Mouse (Mus musculus): ENCODE results near the gene Fbxo6. TPM values are rescaled to one million over a fixed set of nuclear protein-coding genes. Genes with fewer than 3 reads are reported as not detected.
"Not testable (repeated sequence)": the region's sequence is repeated elsewhere in the genome, so short reads cannot be mapped to it uniquely, and the experiment has no call there.

Fbxo6 gene
- polyA plus RNA-seq, 1 experiment from 2014 or later, result 15.5 TPM

DNA sequence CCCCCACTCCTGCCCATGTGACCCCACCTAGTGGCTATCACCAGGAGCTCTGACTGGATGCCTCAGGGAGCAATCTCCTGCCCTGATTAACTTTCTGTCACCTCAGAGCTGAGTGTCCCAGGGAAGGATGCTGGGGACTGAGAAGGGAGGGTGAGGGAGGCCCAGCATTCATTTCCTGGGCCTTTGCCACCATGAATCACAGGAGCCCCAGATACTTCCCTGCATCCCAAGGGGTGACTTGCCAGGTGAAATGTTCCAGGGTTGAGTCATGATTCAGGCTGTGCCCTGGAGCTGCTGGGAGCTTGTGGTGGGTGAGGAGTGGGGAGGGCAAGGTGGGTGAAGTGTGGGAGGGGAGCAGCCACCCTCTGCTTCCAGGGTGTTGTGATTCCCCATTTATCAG lies 25.8 kb upstream of the Fbxo6 start:
- H3K27me3 ChIP-seq (ENCODE audit: control insufficient read depth, insufficient read depth, low read length), result peaks cover 27% of the 10 kb centered on the region
- H3K9me3 ChIP-seq (ENCODE audit: control insufficient read depth, low read length), result no peaks in the 10 kb centered on the region
- H3K27ac ChIP-seq (ENCODE audit: low read depth, low read length), result peak overlapping the region; percentile 24; the same call in 1 of the 2 replicates
- no peaks in the 10 kb centered on the region for H3K36me3 ChIP-seq (ENCODE audit: control insufficient read depth, insufficient read depth, low read length)
- no peak for ATAC-seq (ENCODE audit: low FRiP score)
- no peak overlapping the region; the same call in 1 of the 2 replicates for H3K9ac ChIP-seq (ENCODE audit: low read depth, low read length)
- H3K4me2 ChIP-seq (replicated peaks; ENCODE audit: low read depth, low read length), result no peak overlapping the region
- no peak for DNase-seq (ENCODE audit: low spot score)
- no peaks in the 10 kb centered on the region; the same call in 1 of the 2 replicates for H3K4me1 ChIP-seq (replicated peaks; ENCODE audit: control insufficient read depth, insufficient read depth, low read length)
- H3K4me3 ChIP-seq (ENCODE audit: low read depth, low read length), result no peak overlapping the region

- H3K27me3 ChIP-seq (ENCODE audit: control insufficient read depth, insufficient read depth, low read length), result peaks cover 33% of the 10 kb centered on the region
- 77% methylated on average over 5 of the region's 6 CpGs for WGBS
- ATAC-seq (ENCODE audit: low FRiP score); H3K4me1 ChIP-seq (replicated peaks; ENCODE audit: control insufficient read depth, insufficient read depth, low read length); H3K36me3 ChIP-seq (ENCODE audit: control insufficient read depth, insufficient read depth, low read length); H3K4me2 ChIP-seq (replicated peaks; ENCODE audit: low read depth, low read length); DNase-seq (ENCODE audit: low spot score); H3K27ac ChIP-seq (ENCODE audit: low read depth, low read length); H3K4me3 ChIP-seq (ENCODE audit: low read depth, low read length); H3K9me3 ChIP-seq (ENCODE audit: control insufficient read depth, low read length); H3K9ac ChIP-seq (ENCODE audit: low read depth, low read length): not testable (repeated sequence)
Observed at GRCm38 (mm10) chr4:148176603-148177002, 24.7 kb upstream of the Fbxo6 start.

GRCm38 (mm10) chr4:148174495-148174862 lies 22.5 kb upstream of the Fbxo6 start:
- no peaks in the 10 kb centered on the region for H3K9me3 ChIP-seq (ENCODE audit: control insufficient read depth, low read length)
- H3K9ac ChIP-seq (ENCODE audit: low read depth, low read length), result no peak overlapping the region
- H3K4me1 ChIP-seq (replicated peaks; ENCODE audit: control insufficient read depth, insufficient read depth, low read length), result no peaks in the 10 kb centered on the region; the same call in 1 of the 2 replicates
- no peak for DNase-seq (ENCODE audit: low spot score)
- no peaks in the 10 kb centered on the region for H3K36me3 ChIP-seq (ENCODE audit: control insufficient read depth, insufficient read depth, low read length)
- peaks cover 37% of the 10 kb centered on the region for H3K27me3 ChIP-seq (ENCODE audit: control insufficient read depth, insufficient read depth, low read length)
- H3K4me2 ChIP-seq (replicated peaks; ENCODE audit: low read depth, low read length), result no peak overlapping the region
- ATAC-seq (ENCODE audit: low FRiP score), result no peak
- H3K4me3 ChIP-seq (ENCODE audit: low read depth, low read length), result no peak overlapping the region
- H3K27ac ChIP-seq (ENCODE audit: low read depth, low read length), result peak overlapping the region; percentile 72
- 13% methylated on average over 12 of the region's 12 CpGs for WGBS

- no peaks in the 10 kb centered on the region for H3K36me3 ChIP-seq (ENCODE audit: control insufficient read depth, insufficient read depth, low read length)
- DNase-seq (ENCODE audit: low spot score) (peak; percentile 63), ATAC-seq (ENCODE audit: low FRiP score) (peak; percentile 58)
- under 1% methylated on average over 30 of the region's 30 CpGs for WGBS
- H3K9ac ChIP-seq (ENCODE audit: low read depth, low read length), result peak overlapping the region; percentile 31; the same call in 1 of the 2 replicates
- H3K4me1 ChIP-seq (replicated peaks; ENCODE audit: control insufficient read depth, insufficient read depth, low read length), result no peaks in the 10 kb centered on the region; the same call in 1 of the 2 replicates
- H3K27me3 ChIP-seq (ENCODE audit: control insufficient read depth, insufficient read depth, low read length), result peaks cover 37% of the 10 kb centered on the region
- H3K9me3 ChIP-seq (ENCODE audit: control insufficient read depth, low read length), result no peaks in the 10 kb centered on the region
- H3K27ac ChIP-seq (ENCODE audit: low read depth, low read length), result peak overlapping the region; percentile 72
- H3K4me3 ChIP-seq (ENCODE audit: low read depth, low read length), result peak overlapping the region; percentile 18; the same call in 1 of the 2 replicates
- H3K4me2 ChIP-seq (replicated peaks; ENCODE audit: low read depth, low read length), result peak overlapping the region; percentile 37
Observed at GRCm38 (mm10) chr4:148173811-148174494, 22.0 kb upstream of the Fbxo6 start.

DNA sequence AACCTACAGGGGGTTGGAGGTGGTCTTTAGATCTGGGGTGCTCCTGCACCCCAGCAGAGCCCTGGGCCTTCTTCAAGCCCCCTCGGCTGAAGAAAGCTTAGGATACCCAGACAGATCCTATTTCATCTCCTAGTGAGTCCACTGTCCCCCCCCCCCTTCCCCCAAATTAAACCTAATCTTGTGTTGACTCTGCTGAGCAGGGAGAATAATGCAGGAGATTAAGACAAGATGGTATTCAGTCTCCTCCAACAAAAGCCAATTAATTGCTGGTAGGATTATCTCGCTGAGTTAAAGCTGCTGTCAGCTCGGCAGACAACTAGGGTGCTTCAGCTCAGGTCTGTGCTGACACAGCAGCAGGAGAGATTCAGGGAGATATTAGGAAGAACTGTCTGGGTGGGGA lies 19.3 kb upstream of the Fbxo6 start:
- WGBS, result 54% methylated on average over 3 of the region's 3 CpGs
- DNase-seq (ENCODE audit: low spot score) (no peak), ATAC-seq (ENCODE audit: low FRiP score) (no peak)
- Histone ChIP-seq H3K4me3 (ENCODE audit: low read depth, low read length) (no peak overlapping the region), H3K9ac (ENCODE audit: low read depth, low read length) (no peak overlapping the region), H3K4me2 (replicated peaks; ENCODE audit: low read depth, low read length) (no peak overlapping the region), H3K9me3 (ENCODE audit: control insufficient read depth, low read length) (no peaks in the 10 kb centered on the region), H3K4me1 (replicated peaks; ENCODE audit: control insufficient read depth, insufficient read depth, low read length) (peaks cover 3% of the 10 kb centered on the region; the same call in 1 of the 2 replicates), H3K27me3 (ENCODE audit: control insufficient read depth, insufficient read depth, low read length) (peaks cover 44% of the 10 kb centered on the region), H3K27ac (ENCODE audit: low read depth, low read length) (no peak overlapping the region), H3K36me3 (ENCODE audit: control insufficient read depth, insufficient read depth, low read length) (no peaks in the 10 kb centered on the region)

DNA sequence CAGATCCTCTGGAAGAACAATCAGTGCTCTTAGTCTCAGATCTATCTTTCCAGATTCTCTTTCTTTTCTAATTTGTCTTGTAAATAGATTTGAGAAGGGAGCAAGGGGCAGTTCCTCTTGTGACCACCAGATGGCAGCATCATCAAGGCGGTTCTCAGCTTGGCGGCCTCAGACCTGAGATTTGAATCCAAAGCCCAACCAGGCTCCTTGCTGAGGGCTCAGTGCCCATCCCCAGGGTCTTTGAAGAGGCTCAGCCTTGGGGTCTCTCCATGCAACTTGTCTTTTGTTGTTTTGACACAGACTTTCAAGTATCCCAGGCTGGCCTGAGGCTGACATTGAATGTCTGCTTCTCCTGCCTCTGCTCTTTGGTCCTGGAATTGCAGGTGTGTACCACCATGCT lies 18.9 kb upstream of the Fbxo6 start:
- peaks cover 48% of the 10 kb centered on the region for H3K27me3 ChIP-seq (ENCODE audit: control insufficient read depth, insufficient read depth, low read length)
- H3K4me1 ChIP-seq (replicated peaks; ENCODE audit: control insufficient read depth, insufficient read depth, low read length), result peaks cover 4% of the 10 kb centered on the region; the same call in 1 of the 2 replicates
- H3K4me3 ChIP-seq (ENCODE audit: low read depth, low read length), result no peak overlapping the region
- H3K9ac ChIP-seq (ENCODE audit: low read depth, low read length), result no peak overlapping the region
- no peaks in the 10 kb centered on the region for H3K9me3 ChIP-seq (ENCODE audit: control insufficient read depth, low read length)
- no peak overlapping the region for H3K4me2 ChIP-seq (replicated peaks; ENCODE audit: low read depth, low read length)
- no peaks in the 10 kb centered on the region for H3K36me3 ChIP-seq (ENCODE audit: control insufficient read depth, insufficient read depth, low read length)
- H3K27ac ChIP-seq (ENCODE audit: low read depth, low read length), result no peak overlapping the region
- peak; percentile 82 for DNase-seq (ENCODE audit: low spot score)
- no peak for ATAC-seq (ENCODE audit: low FRiP score)
- 2% methylated on average over 2 of the region's 2 CpGs for WGBS

GRCm38 (mm10) chr4:148169586-148169985 lies 17.6 kb upstream of the Fbxo6 start:
- peak; percentile 19 for DNase-seq (ENCODE audit: low spot score)
- H3K27me3 ChIP-seq (ENCODE audit: control insufficient read depth, insufficient read depth, low read length), result peaks cover 52% of the 10 kb centered on the region
- peaks cover 4% of the 10 kb centered on the region for H3K4me1 ChIP-seq (replicated peaks; ENCODE audit: control insufficient read depth, insufficient read depth, low read length)
- ATAC-seq (ENCODE audit: low FRiP score), result no peak
- H3K4me3 ChIP-seq (ENCODE audit: low read depth, low read length), result no peak overlapping the region
- no peaks in the 10 kb centered on the region for H3K9me3 ChIP-seq (ENCODE audit: control insufficient read depth, low read length)
- no peak overlapping the region for H3K4me2 ChIP-seq (replicated peaks; ENCODE audit: low read depth, low read length)
- no peaks in the 10 kb centered on the region for H3K36me3 ChIP-seq (ENCODE audit: control insufficient read depth, insufficient read depth, low read length)
- 26% methylated on average over 15 of the region's 15 CpGs for WGBS
- H3K9ac ChIP-seq (ENCODE audit: low read depth, low read length), result no peak overlapping the region
- H3K27ac ChIP-seq (ENCODE audit: low read depth, low read length), result no peak overlapping the region

- peaks cover 52% of the 10 kb centered on the region for H3K27me3 ChIP-seq (ENCODE audit: control insufficient read depth, insufficient read depth, low read length)
- peaks cover 9% of the 10 kb centered on the region; the same call in 1 of the 2 replicates for H3K4me1 ChIP-seq (replicated peaks; ENCODE audit: control insufficient read depth, insufficient read depth, low read length)
- DNase-seq (ENCODE audit: low spot score) (peak; percentile 80), ATAC-seq (ENCODE audit: low FRiP score) (no peak)
- H3K27ac ChIP-seq (ENCODE audit: low read depth, low read length), result no peak overlapping the region
- no peak overlapping the region for H3K4me2 ChIP-seq (replicated peaks; ENCODE audit: low read depth, low read length)
- no peaks in the 10 kb centered on the region for H3K36me3 ChIP-seq (ENCODE audit: control insufficient read depth, insufficient read depth, low read length)
- WGBS, result 25% methylated on average over 7 of the region's 7 CpGs
- no peak overlapping the region for H3K4me3 ChIP-seq (ENCODE audit: low read depth, low read length)
- no peak overlapping the region for H3K9ac ChIP-seq (ENCODE audit: low read depth, low read length)
- no peaks in the 10 kb centered on the region for H3K9me3 ChIP-seq (ENCODE audit: control insufficient read depth, low read length)
Observed at GRCm38 (mm10) chr4:148168287-148168686, 16.3 kb upstream of the Fbxo6 start.

- Histone ChIP-seq H3K9me3 (ENCODE audit: control insufficient read depth, low read length) (no peaks in the 10 kb centered on the region), H3K4me1 (replicated peaks; ENCODE audit: control insufficient read depth, insufficient read depth, low read length) (peaks cover 9% of the 10 kb centered on the region; the same call in 1 of the 2 replicates), H3K27ac (ENCODE audit: low read depth, low read length) (no peak overlapping the region), H3K36me3 (ENCODE audit: control insufficient read depth, insufficient read depth, low read length) (no peaks in the 10 kb centered on the region), H3K4me2 (replicated peaks; ENCODE audit: low read depth, low read length) (peak overlapping the region; percentile 14; the same call in 1 of the 2 replicates), H3K9ac (ENCODE audit: low read depth, low read length) (no peak overlapping the region), H3K4me3 (ENCODE audit: low read depth, low read length) (no peak overlapping the region), H3K27me3 (ENCODE audit: control insufficient read depth, insufficient read depth, low read length) (peaks cover 48% of the 10 kb centered on the region)
- ATAC-seq (ENCODE audit: low FRiP score) (peak; percentile 32; the same call in 1 of the 2 replicates), DNase-seq (ENCODE audit: low spot score) (peak; percentile 79)
- 6% methylated on average over 3 of the region's 4 CpGs for WGBS
Observed at GRCm38 (mm10) chr4:148166986-148167385, 15.0 kb upstream of the Fbxo6 start.

All from hindbrain, embryonic 11.5 days (tissue).